Mouse (Mus musculus): Measurements from ENCODE around the gene Ankfn1. TPM values are rescaled to one million over a fixed set of nuclear protein-coding genes. Genes with fewer than 3 reads are reported as not detected.

Gene Ankfn1
- total RNA-seq, 2 experiments from 2014 or later, result 0.52 TPM

DNA sequence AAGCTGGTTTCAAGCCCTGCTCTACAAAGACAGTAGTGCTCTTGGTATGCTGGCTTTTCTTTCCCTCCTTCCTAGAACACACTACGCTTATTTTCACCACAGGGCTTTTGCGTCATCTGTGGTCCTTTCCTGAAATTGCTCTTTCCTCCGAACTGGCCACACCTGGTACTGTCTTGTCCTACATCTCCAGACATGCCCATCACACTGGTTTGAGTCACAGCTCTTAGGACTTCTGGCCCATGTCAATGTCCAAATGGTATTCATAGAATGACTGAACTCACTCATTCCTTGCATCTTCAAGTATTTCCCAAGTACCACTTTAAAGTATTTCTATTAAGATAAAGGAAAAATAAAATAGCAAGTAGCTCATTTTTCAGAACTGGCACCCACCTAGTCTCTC is 416.6 kb downstream of the Ankfn1 start:
- no peak for DNase-seq

DNA sequence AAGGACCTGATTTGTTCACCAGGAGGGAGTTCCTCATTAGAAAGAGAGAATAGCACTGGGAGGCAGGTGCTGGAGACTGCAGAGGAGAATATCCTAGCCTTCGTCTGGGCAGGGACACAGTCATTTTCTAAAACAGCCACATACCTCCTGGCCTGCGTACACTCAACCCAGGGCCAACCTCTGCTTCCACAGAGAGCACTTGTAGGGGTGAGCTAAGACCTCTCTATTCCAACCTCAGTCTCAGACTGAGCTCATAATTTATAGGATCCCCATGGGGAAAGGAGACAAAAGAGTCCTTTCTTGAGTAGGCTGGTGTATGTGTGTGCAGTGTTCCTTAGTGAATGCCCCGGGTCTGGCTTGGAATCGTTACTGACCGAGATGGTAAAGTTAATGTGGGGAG is 418.9 kb downstream of the Ankfn1 start:
- DNase-seq, result no peak

DNA sequence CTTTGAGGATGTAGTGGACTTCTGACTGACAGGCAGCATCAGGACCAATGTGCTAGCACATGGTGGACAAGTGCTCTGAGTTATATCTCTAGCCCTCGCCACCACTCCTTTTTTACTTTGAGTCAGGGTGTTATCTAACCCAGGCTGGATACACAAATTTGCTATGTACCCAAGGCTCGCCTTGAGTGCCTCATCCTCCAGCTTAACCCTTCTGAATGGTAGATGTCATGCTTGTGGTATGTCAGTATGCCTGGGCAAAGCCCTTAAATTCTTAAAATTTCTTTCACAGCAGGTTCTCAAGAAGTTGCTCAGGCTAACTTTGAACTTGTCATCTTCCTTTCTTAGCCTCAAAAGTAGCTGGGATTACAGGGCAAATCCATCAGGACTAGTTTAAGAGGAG is 421.0 kb downstream of the Ankfn1 start:
- no peak for DNase-seq

DNA sequence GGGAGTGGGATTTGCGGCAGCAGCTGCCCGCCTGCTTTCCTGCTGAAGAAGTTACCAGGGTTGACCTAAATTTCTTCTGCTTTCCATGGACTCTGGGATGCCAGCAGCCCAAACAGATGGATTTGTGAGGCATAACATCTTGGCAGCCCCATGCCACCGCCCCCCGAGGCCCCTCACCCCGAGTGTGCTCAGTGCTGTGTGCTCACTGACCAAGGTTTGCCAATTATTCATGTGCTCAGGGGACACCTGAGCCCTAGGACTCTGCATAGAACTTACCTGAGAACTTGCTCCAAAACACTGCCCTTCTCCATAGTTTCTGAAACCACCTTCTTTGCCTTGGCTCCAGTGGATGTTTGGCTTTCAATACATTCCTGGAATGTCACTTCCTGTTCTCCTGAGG is 421.4 kb downstream of the Ankfn1 start:
- DNase-seq, result no peak

DNA sequence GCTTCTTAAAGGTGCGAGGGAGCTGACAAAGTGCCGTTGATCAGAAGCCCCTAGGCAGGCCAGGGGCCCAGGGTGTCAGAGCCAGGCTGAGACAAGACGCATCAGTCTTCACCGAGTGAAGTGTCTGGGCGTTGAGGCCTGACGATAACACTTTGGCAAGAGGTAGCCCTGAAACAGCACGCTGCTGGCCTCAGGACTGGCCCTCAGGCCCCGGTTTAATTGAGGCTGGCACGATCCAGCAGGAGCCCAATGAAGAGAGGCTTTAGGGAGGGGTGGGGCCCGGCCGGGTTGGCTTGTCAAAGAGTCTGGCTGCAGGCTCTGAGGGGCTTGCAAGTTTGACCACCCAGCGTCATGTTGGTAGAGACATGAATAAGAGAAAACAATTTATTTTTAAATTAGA is 437.2 kb downstream of the Ankfn1 start:
- DNase-seq, result no peak

Other genes with a start within 250 kb of the Ankfn1 start
- 1 to 10 TPM; 2.3 to 3.1 TPM for gene Pctp, start 225.2 kb upstream of the Ankfn1 start, total RNA-seq (2021)